In genomic region chr6:12095716-12096115, GRCm38 (mm10) we compare ENCODE assay signal across 18 mouse cellular contexts.
"Had no signal": no experiment of that assay in that cellular context is flagged by ENCODE, and none has a peak within 500 bp of the region (broad histone marks: within the 10 kb centered on the region; RNA-seq: fewer than 3 reads in every experiment).

No protein-coding gene starts in this region.

- H3K4me3 ChIP-seq: limb, embryonic 15.5 days; liver, embryonic 12.5 days; myocyte; neural tube, embryonic 12.5 days; stomach, embryonic 15.5 days had no signal

- ATAC-seq: intestine, postnatal 0 days; liver, embryonic 12.5 days had no signal

- H3K27me3 ChIP-seq: limb, embryonic 15.5 days; liver, embryonic 12.5 days; neural tube, embryonic 12.5 days; stomach, embryonic 15.5 days had no signal

- H3K27ac ChIP-seq: kidney, postnatal 0 days; limb, embryonic 15.5 days; liver, embryonic 12.5 days; neural tube, embryonic 12.5 days; stomach, embryonic 15.5 days had no signal

- H3K36me3 ChIP-seq: limb, embryonic 15.5 days; liver, embryonic 12.5 days; neural tube, embryonic 12.5 days; stomach, embryonic 15.5 days had no signal

- H3K4me1 ChIP-seq: limb, embryonic 15.5 days; liver, embryonic 12.5 days; neural tube, embryonic 12.5 days; stomach, embryonic 15.5 days had no signal

- H3K4me2 ChIP-seq: limb, embryonic 15.5 days; liver, embryonic 12.5 days; lung, embryonic 14.5 days; neural tube, embryonic 12.5 days; stomach, embryonic 15.5 days had no signal

- H3K9me3 ChIP-seq: limb, embryonic 15.5 days; liver, embryonic 12.5 days; neural tube, embryonic 12.5 days; stomach, embryonic 15.5 days had no signal

- DNase-seq: kidney, adult 9 months; kidney, postnatal 36 days; layer of hippocampus, adult 9-11 months; layer of hippocampus, postnatal 36 days; lung, embryonic 14.5 days; lung, postnatal 10 days; lung, postnatal 4 days; midbrain, embryonic 14.5 days; right cerebral cortex, postnatal 4 days; spleen, adult 18-20 months; thymus, postnatal 36 days had no signal

- H3K9ac ChIP-seq: limb, embryonic 15.5 days; liver, embryonic 12.5 days; lung, embryonic 14.5 days; neural tube, embryonic 12.5 days; stomach, embryonic 15.5 days had no signal
